Mouse (Mus musculus): ENCODE measurements around the gene Cdsn. TPM values are rescaled to one million over a fixed set of nuclear protein-coding genes. Genes with fewer than 3 reads are reported as not detected.

Gene Cdsn
- polyA plus RNA-seq, 1 experiment from 2014 or later: 8.6 TPM

GRCm38 (mm10) chr17:35567767-35568166, 15.8 kb downstream of the Cdsn start:
- DNase-seq (ENCODE audit: low read depth, low spot score) (no peak), ATAC-seq (no peak)
- TF ChIP-seq CTCF (IDR thresholded peaks at IDR 0.05): no peak
- H3K27me3 ChIP-seq: no peaks in the 10 kb centered on the region
- in situ Hi-C loops (cut with MboI; ENCODE audit: low pct_unique_long_range_greater_than_20kb): no loop called here
- ChIA-PET POLR2A (interaction anchor here (1.1 kb wide), 1 partner anchor 9 kb away, joined by 4 read pairs; no protein-coding TSS in a partner anchor), CTCF (interaction anchor here (1.2 kb wide), 1 partner anchor 10 kb away, joined by 4 read pairs; no protein-coding TSS in a partner anchor)

DNA sequence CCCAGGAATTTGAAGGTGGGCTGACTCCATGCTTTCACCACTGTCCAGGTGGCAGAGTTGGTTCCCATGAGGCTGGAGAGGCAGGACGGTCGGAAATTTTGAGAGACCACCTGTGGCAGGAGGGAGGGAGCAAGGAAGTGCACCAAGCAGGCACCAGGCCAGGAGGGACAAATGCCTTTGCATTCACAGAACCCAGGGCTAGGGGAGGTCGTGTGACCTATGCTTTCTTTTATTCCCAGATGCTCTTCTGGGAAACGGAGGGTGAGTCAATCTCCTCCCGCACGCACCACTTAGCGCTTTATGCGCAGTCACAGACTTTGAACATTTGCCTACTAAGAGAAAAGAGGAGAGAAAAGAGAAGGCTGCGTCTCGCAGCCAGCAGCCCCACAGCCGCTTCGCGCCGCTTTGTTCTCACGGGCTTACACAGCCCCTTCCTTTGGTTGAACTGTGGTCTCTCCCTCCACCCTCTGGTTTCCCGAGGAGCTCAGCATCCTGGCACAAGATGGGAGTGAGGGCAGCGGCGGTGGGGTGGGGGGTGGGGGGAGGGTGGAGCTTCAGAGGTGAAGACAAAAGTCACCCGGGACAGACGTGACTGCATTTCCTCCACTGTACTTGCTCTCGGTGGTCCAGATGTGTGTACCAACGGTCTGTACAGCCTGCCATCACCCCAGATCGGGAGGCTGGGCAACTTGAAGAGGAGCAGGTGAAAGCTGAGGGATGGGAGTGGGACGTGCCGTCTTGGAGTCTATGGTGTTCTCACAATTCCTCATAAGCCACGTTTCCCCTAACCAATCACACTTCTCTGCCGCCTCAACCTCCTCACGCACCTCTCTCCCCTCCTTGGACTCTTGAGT, 17.4 kb downstream of the Cdsn start:
- no peaks in the 10 kb centered on the region for H3K27me3 ChIP-seq
- ATAC-seq (no peak), DNase-seq (ENCODE audit: low read depth, low spot score) (no peak)
- no peak for TF ChIP-seq CTCF (IDR thresholded peaks at IDR 0.05)
- in situ Hi-C loops (cut with MboI; ENCODE audit: low pct_unique_long_range_greater_than_20kb): no loop called here
- ChIA-PET CTCF (interaction anchor here (1.2 to 2.8 kb wide), 4 partner anchors 9 to 12 kb away, joined by 3 to 14 read pairs (median 6); no protein-coding TSS in a partner anchor), POLR2A (interaction anchor here (0.6 to 1.2 kb wide), 2 partner anchors 8 to 960 kb away, joined by 3 to 5 read pairs; no protein-coding TSS in a partner anchor)

- no peaks in the 10 kb centered on the region for H3K27me3 ChIP-seq
- no peak for TF ChIP-seq CTCF (IDR thresholded peaks at IDR 0.05)
- ATAC-seq (no peak), DNase-seq (ENCODE audit: low read depth, low spot score) (no peak)
- ChIA-PET CTCF (interaction anchor here (2.8 kb wide), 1 partner anchor 11 kb away, joined by 14 read pairs; no protein-coding TSS in a partner anchor), POLR2A (no interaction called here)
- in situ Hi-C loops (cut with MboI; ENCODE audit: low pct_unique_long_range_greater_than_20kb): no loop called here
These were observed 18.9 kb downstream of the Cdsn start for GRCm38 (mm10) chr17:35570836-35571235.

- no peaks in the 10 kb centered on the region for H3K27me3 ChIP-seq
- no peak for DNase-seq (ENCODE audit: low read depth, low spot score)
- in situ Hi-C loops (cut with MboI; ENCODE audit: low pct_unique_long_range_greater_than_20kb): no loop called here
- no peak for TF ChIP-seq CTCF (IDR thresholded peaks at IDR 0.05)
- no peak for ATAC-seq
- CTCF ChIA-PET: interaction anchor here (0.6 to 2.8 kb wide), 2 partner anchors 12 to 28 kb away, joined by 3 to 14 read pairs; no protein-coding TSS in a partner anchor
- POLR2A ChIA-PET: no interaction called here
These were observed 19.5 kb downstream of the Cdsn start for GRCm38 (mm10) chr17:35571477-35571876.

- TF ChIP-seq CTCF (IDR thresholded peaks at IDR 0.05): peak; percentile 86
- ChIA-PET CTCF (interaction anchor here (0.6 to 4.1 kb wide), 22 partner anchors 9 to 160 kb away, joined by 3 to 69 read pairs (median 3); partner anchors contain the start of genes Cdsn and Vars2), POLR2A (interaction anchor here (1.0 to 1.1 kb wide), 2 partner anchors 22 to 29 kb away, joined by 3 read pairs; no protein-coding TSS in a partner anchor)
- in situ Hi-C loops (cut with MboI; ENCODE audit: low pct_unique_long_range_greater_than_20kb): loop anchor here (5.0 kb wide), 1 partner anchor 36 kb away; no protein-coding TSS in a partner anchor
- DNase-seq (ENCODE audit: low read depth, low spot score) (no peak), ATAC-seq (no peak)
- no peaks in the 10 kb centered on the region for H3K27me3 ChIP-seq
These were observed 26.3 kb downstream of the Cdsn start for GRCm38 (mm10) chr17:35578211-35578610.

DNA sequence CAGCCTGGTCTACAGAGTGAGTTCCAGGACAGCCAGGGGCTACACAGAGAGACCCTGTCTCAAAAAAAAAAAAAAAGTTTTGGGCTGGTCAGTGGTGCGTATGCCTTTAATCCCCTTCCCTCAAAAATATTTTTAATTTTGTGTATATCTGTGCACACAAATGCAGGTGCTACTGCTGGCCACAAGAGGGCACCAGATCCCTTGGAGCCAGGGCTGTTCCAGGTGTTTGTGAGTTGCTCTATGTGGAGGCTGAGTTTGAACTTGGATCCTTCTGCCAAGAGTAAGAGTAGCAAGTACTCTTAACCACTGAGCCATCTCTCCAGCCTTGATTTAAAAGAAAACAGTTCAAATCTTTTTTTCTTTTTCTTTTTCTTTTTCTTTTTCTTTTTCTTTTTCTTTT, 31.0 kb downstream of the Cdsn start:
- in situ Hi-C loops (cut with MboI; ENCODE audit: low pct_unique_long_range_greater_than_20kb): loop anchor here (5.0 to 10.0 kb wide), 5 partner anchors 49 to 292 kb away; partner anchors contain the start of genes Dhx16, Flot1, Ier3 and Vars2
- ChIA-PET POLR2A (no interaction called here), CTCF (interaction anchor here (0.6 to 2.9 kb wide), 3 partner anchors 8 to 82 kb away, joined by 3 to 17 read pairs (median 4); no protein-coding TSS in a partner anchor)
- peak; percentile 68 for TF ChIP-seq CTCF (IDR thresholded peaks at IDR 0.05)
- ATAC-seq (no peak), DNase-seq (ENCODE audit: low read depth, low spot score) (no peak)
- no peaks in the 10 kb centered on the region for H3K27me3 ChIP-seq

DNA sequence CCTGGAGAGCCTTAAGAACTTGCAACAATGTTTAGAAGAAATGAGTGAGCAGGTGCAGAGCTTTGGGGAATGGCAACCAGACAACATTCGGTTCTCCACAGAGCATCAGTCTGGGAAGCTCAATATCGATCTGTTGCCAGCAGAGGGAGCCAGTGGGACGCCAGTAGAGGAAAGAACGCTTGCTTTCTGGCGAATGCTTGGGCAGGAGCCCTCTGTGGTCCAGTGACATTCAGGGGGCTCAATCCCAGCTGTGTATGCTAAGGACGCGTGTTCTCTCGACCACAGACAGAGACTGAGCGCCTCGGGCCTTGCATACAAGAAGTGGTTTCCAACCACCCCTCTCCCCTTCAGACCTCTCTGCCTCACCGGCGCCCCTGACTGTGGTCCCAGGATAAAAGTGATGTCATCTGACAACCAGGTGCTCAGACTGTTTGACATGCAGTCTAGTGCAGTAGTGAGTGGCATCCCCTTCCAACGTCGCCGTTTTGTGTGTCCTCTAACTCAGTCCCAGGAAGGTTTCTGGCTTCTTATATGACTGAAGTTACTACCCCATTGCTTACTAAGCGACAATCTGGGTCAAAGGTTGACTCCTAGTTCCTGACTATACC, 32.5 kb downstream of the Cdsn start:
- peak; percentile 65 for TF ChIP-seq CTCF (IDR thresholded peaks at IDR 0.05)
- no peaks in the 10 kb centered on the region for H3K27me3 ChIP-seq
- CTCF ChIA-PET: interaction anchor here (0.8 to 3.4 kb wide), 14 partner anchors 35 to 153 kb away, joined by 3 to 25 read pairs (median 5); partner anchors contain the start of gene Vars2
- POLR2A ChIA-PET: no interaction called here
- DNase-seq (ENCODE audit: low read depth, low spot score): no peak
- in situ Hi-C loops (cut with MboI; ENCODE audit: low pct_unique_long_range_greater_than_20kb): loop anchor here (5.0 to 10.0 kb wide), 5 partner anchors 48 to 290 kb away; partner anchors contain the start of genes Dhx16, Flot1, Ier3 and Vars2
- peak; percentile 49 for ATAC-seq

DNA sequence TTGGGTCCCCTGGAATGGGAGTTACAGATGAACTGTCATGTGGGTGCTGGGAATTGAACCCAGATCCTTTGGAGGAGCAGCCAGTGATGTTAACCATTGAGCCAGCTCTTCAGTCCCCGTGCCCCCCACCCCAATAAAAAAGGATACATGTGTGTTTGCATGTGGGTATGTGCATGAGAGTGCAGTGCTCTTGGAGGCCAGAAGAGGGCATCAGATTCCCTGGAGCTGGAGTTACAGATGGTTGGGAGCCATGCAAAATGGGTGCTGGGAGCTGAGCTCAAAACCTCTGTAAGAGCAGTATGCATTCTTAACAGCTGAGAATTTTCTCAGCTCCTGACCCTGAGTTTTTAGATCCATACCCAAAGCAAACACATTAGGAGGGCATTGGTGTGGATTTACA, 35.4 kb downstream of the Cdsn start:
- POLR2A ChIA-PET: no interaction called here
- DNase-seq (ENCODE audit: low read depth, low spot score) (no peak), ATAC-seq (no peak)
- in situ Hi-C loops (cut with MboI; ENCODE audit: low pct_unique_long_range_greater_than_20kb): loop anchor here (10.0 kb wide), 2 partner anchors 238 to 288 kb away; partner anchors contain the start of genes Dhx16, Flot1 and Ier3
- CTCF ChIA-PET: interaction anchor here (0.6 to 4.5 kb wide), 6 partner anchors 9 to 150 kb away, joined by 3 to 39 read pairs (median 5); partner anchors contain the start of gene Cdsn
- TF ChIP-seq CTCF (IDR thresholded peaks at IDR 0.05): no peak
- H3K27me3 ChIP-seq: no peaks in the 10 kb centered on the region

GRCm38 (mm10) chr17:35588387-35588786, 36.5 kb downstream of the Cdsn start:
- no peak for DNase-seq (ENCODE audit: low read depth, low spot score)
- no peak for TF ChIP-seq CTCF (IDR thresholded peaks at IDR 0.05)
- no peaks in the 10 kb centered on the region for H3K27me3 ChIP-seq
- in situ Hi-C loops (cut with MboI; ENCODE audit: low pct_unique_long_range_greater_than_20kb): loop anchor here (10.0 kb wide), 2 partner anchors 236 to 286 kb away; partner anchors contain the start of genes Dhx16, Flot1 and Ier3
- POLR2A ChIA-PET: interaction anchor here (0.9 kb wide), 1 partner anchor 109 kb away, joined by 3 read pairs; no protein-coding TSS in a partner anchor
- no peak for ATAC-seq
- CTCF ChIA-PET: interaction anchor here (1.0 to 4.5 kb wide), 8 partner anchors 8 to 149 kb away, joined by 3 to 39 read pairs (median 6); partner anchors contain the start of gene Cdsn

Measured in Patski (cell line).